Mouse (Mus musculus) lung, adult 2 months (tissue): ENCODE data around the gene Retreg3.

ENCODE experiments used
- CTCF ChIP-seq: fragments of 200-500 bp; IDR thresholded peaks from 2 replicates; pipeline ENCODE4 v1.5.1; 2011; ENCODE audit warnings: mild to moderate bottlenecking, low read length, control low read depth; ENCODE audit not compliant: insufficient read depth
- POLR2A ChIP-seq: fragments of 200-500 bp; IDR thresholded peaks from 2 replicates; pipeline ENCODE4 v1.6.1; 2011; ENCODE audit warnings: low read depth, mild to moderate bottlenecking, control low read depth, low read length, borderline replicate concordance; ENCODE audit errors: extremely low read depth

DNA sequence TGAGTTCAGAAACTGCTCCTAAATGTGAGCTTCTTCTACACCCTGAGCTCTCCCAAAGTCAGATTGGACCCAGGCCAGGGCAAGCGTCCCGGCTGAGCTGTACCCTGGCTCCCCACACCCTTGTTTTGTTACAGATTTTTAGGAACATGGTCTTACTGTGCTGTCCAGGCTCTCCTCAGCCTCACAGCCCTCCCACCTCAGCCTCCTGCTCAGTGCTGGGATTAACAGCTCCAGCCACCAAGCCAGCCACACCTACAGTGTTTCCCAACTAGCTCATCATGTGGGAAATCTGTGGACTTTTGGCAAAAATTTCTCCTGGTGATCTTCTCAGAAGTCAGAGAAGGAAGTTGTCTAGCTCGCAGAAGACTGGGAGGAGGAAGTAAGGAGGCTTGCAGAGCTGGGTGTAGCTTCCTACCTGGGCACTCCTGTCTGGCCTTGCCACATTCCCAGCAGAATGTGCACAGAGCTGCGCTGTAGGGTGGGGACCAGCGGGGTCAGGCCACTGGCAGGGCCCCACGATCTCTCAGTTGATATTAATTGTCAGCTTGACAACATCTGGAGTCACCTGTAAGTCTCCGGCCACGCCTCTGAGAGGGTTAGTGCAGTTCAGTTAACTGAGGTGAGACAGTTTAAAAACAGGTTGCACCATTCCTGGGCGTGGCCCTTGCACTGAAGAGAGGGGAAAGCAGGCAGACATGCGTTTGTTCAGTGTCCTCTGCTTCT is 66.8 kb downstream of the Retreg3 start:
- TF ChIP-seq POLR2A (no peak), CTCF (no peak)
